Mouse (Mus musculus): ENCODE data around the gene Apba1.

Apba1 gene

GRCm38 (mm10) chr19:23806796-23807195, 48.1 kb downstream of the Apba1 start:
- no peak for DNase-seq (ENCODE audit: low spot score)

GRCm38 (mm10) chr19:23807371-23807770, 48.7 kb downstream of the Apba1 start:
- DNase-seq (ENCODE audit: low spot score): no peak

- DNase-seq (ENCODE audit: low spot score): no peak
Measured at GRCm38 (mm10) chr19:23809236-23809635, 50.5 kb downstream of the Apba1 start.

GRCm38 (mm10) chr19:23810512-23810911, 51.8 kb downstream of the Apba1 start:
- no peak for DNase-seq (ENCODE audit: low spot score)

- no peak for DNase-seq (ENCODE audit: low spot score)
Measured at GRCm38 (mm10) chr19:23810976-23811375, 52.3 kb downstream of the Apba1 start.

GRCm38 (mm10) chr19:23816762-23817161, 58.1 kb downstream of the Apba1 start:
- DNase-seq (ENCODE audit: low spot score): no peak

- no peak for DNase-seq (ENCODE audit: low spot score)
Measured at GRCm38 (mm10) chr19:23817196-23817595, 58.5 kb downstream of the Apba1 start.

GRCm38 (mm10) chr19:23819882-23820281, 61.2 kb downstream of the Apba1 start:
- DNase-seq (ENCODE audit: low spot score): no peak

GRCm38 (mm10) chr19:23822497-23822896, 63.8 kb downstream of the Apba1 start:
- DNase-seq (ENCODE audit: low spot score): no peak

GRCm38 (mm10) chr19:23823533-23823932, 64.8 kb downstream of the Apba1 start:
- no peak for DNase-seq (ENCODE audit: low spot score)

GRCm38 (mm10) chr19:23826251-23826650, 67.6 kb downstream of the Apba1 start:
- no peak for DNase-seq (ENCODE audit: low spot score)

GRCm38 (mm10) chr19:23830761-23831160, 72.1 kb downstream of the Apba1 start:
- no peak for DNase-seq (ENCODE audit: low spot score)

- DNase-seq (ENCODE audit: low spot score): no peak
Measured at GRCm38 (mm10) chr19:23833685-23834682, 75.3 kb downstream of the Apba1 start.

- no peak for DNase-seq (ENCODE audit: low spot score)
Measured at GRCm38 (mm10) chr19:23834721-23835120, 76.0 kb downstream of the Apba1 start.

GRCm38 (mm10) chr19:23855832-23856231, 97.1 kb downstream of the Apba1 start:
- DNase-seq (ENCODE audit: low spot score): no peak

GRCm38 (mm10) chr19:23858091-23858490, 99.4 kb downstream of the Apba1 start:
- no peak for DNase-seq (ENCODE audit: low spot score)

GRCm38 (mm10) chr19:23858781-23859180, 100.1 kb downstream of the Apba1 start:
- no peak for DNase-seq (ENCODE audit: low spot score)

- DNase-seq (ENCODE audit: low spot score): peak; percentile 76
Measured at GRCm38 (mm10) chr19:23860151-23860820, 101.6 kb downstream of the Apba1 start.

GRCm38 (mm10) chr19:23862736-23863135, 104.0 kb downstream of the Apba1 start:
- DNase-seq (ENCODE audit: low spot score): peak; percentile 32

- no peak for DNase-seq (ENCODE audit: low spot score)
Measured at GRCm38 (mm10) chr19:23863959-23864358, 105.3 kb downstream of the Apba1 start.

GRCm38 (mm10) chr19:23866045-23866444, 107.4 kb downstream of the Apba1 start:
- DNase-seq (ENCODE audit: low spot score): no peak

- no peak for DNase-seq (ENCODE audit: low spot score)
Measured at GRCm38 (mm10) chr19:23867052-23867451, 108.4 kb downstream of the Apba1 start.

GRCm38 (mm10) chr19:23867589-23867988, 108.9 kb downstream of the Apba1 start:
- DNase-seq (ENCODE audit: low spot score): no peak

All from embryo, embryonic 10.5 days (tissue).